Mouse (Mus musculus) cerebellum, adult 2 months (tissue): ENCODE results near the gene Fbxo10.

Experiments
- CTCF ChIP-seq: fragments of 200-500 bp; IDR thresholded peaks from 2 replicates; pipeline ENCODE4 v1.5.1; 2011; ENCODE audit warnings: low read depth, mild to moderate bottlenecking, control low read depth, low read length, moderate library complexity, borderline replicate concordance; ENCODE audit not compliant: insufficient read depth
- POLR2A ChIP-seq: fragments of 200-500 bp; IDR thresholded peaks from 2 replicates; pipeline ENCODE4 v1.6.1; 2011; ENCODE audit warnings: low read length, control low read depth, borderline replicate concordance; ENCODE audit not compliant: insufficient read depth

DNA sequence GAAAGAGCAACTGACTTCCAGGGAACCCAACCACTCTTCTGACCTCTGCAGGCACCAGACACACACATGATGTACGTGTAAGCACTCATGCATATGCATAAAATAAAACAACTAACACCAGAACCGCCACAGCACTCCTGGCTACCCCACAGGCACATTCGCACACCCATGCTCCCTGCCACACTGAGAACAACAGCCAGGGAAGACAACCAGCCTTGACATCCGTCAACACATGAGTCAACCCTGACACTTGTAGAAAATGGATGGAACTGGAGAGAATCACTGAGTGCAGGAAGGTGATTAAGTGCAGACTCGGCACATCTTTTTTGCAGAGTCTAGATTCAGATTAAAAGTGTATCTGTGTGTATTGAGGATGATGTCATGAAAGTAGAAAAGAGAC is 47.8 kb downstream of the Fbxo10 start:
- no peak for TF ChIP-seq CTCF
- TF ChIP-seq POLR2A: no peak
